Mouse (Mus musculus) MEL (cell line): ENCODE measurements around the gene Daxx. TPM values are rescaled to one million over a fixed set of nuclear protein-coding genes. Genes with fewer than 3 reads are reported as not detected.

Experiments
- DNase-seq: peaks from one replicate; pipeline ENCODE4 v3.0.0; 2011; ENCODE audit warnings: low read depth, low spot score
- H3K27ac ChIP-seq: 2 replicates; pipeline ENCODE4 v1.5.1; 2012; ENCODE audit warnings: low read depth, mild to moderate bottlenecking, control low read depth, low read length, moderate library complexity; ENCODE audit not compliant: control insufficient read depth
- H3K27me3 ChIP-seq, 2 experiments: fragments of 150-350 bp in 1 of 2; sonication (generic) in 1 of 2; 2 replicates each; pipeline ENCODE4 v1.6.1; 2012; ENCODE audit warnings: low read length in 2 of 2, mild to moderate bottlenecking in 2 of 2, improper control_type of control experiment in 1 of 2, moderate library complexity in 1 of 2; ENCODE audit not compliant: insufficient read depth in 2 of 2, control insufficient read depth in 1 of 2
- H3K36me3 ChIP-seq, 2 experiments: 2 replicates each; pipeline ENCODE4 v1.6.1; 2012 to 2014; ENCODE audit warnings: low read length in 2 of 2, improper control_type of control experiment in 1 of 2, inconsistent platforms in 1 of 2, mild to moderate bottlenecking in 1 of 2; ENCODE audit not compliant: insufficient read depth in 2 of 2, control insufficient read depth in 1 of 2
- H3K4me1 ChIP-seq, 2 experiments: fragments of 150-350 bp in 1 of 2; sonication (generic) in 1 of 2; 2 replicates each; pipeline ENCODE4 v1.6.1; 2012; ENCODE audit warnings: low read length in 2 of 2, improper control_type of control experiment in 1 of 2, mild to moderate bottlenecking in 1 of 2; ENCODE audit not compliant: insufficient read depth in 2 of 2, control insufficient read depth in 1 of 2
- H3K4me3 ChIP-seq, 2 experiments: fragments of 150-350 bp in 1 of 2; sonication (generic) in 1 of 2; 2 replicates each; pipeline ENCODE4 v1.5.1; 2012; ENCODE audit warnings: low read depth in 2 of 2, low read length in 2 of 2, mild to moderate bottlenecking in 2 of 2, moderate library complexity in 2 of 2, control low read depth in 1 of 2, improper control_type of control experiment in 1 of 2; ENCODE audit not compliant: control insufficient read depth in 1 of 2, insufficient read depth in 1 of 2
- H3K79me2 ChIP-seq: 2 replicates; pipeline ENCODE4 v1.6.1; 2012; ENCODE audit warnings: mild to moderate bottlenecking, low read length, moderate library complexity; ENCODE audit not compliant: control insufficient read depth, poor library complexity, insufficient read depth
- H3K9ac ChIP-seq: 2 replicates; pipeline ENCODE4 v1.6.1; 2012; ENCODE audit warnings: low read depth, mild to moderate bottlenecking, control low read depth, low read length, moderate library complexity; ENCODE audit not compliant: control insufficient read depth, poor library complexity, severe bottlenecking
- H3K9me3 ChIP-seq: fragments of 150-350 bp; sonication (generic); replicated peaks from 2 replicates; pipeline ENCODE4 v1.6.1; 2012; ENCODE audit warnings: mild to moderate bottlenecking, low read length, improper control_type of control experiment, moderate library complexity; ENCODE audit not compliant: insufficient read depth
- JUND ChIP-seq: IDR thresholded peaks from 2 replicates; pipeline ENCODE4 v1.6.1; 2011; ENCODE audit warnings: low read depth, mild to moderate bottlenecking, improper control_type of control experiment, low read length
- KAT2A ChIP-seq: conservative IDR thresholded peaks from 2 replicates; pipeline ENCODE4 v1.6.1; 2012; ENCODE audit warnings: low read depth, low read length, improper control_type of control experiment, inconsistent platforms
- MAFK ChIP-seq: IDR thresholded peaks from 2 replicates; pipeline ENCODE4 v1.6.1; 2011; ENCODE audit warnings: low read depth, mild to moderate bottlenecking, low read length, improper control_type of control experiment, borderline replicate concordance
- MAX ChIP-seq: IDR thresholded peaks from 2 replicates; pipeline ENCODE4 v1.6.1; 2011; ENCODE audit warnings: low read length, improper control_type of control experiment
- POLR2A ChIP-seq, 2 experiments: IDR thresholded peaks; 2 replicates each; pipeline ENCODE4 v1.6.1; 2011 to 2012; ENCODE audit warnings: low read length in 2 of 2, mild to moderate bottlenecking in 2 of 2, control low read depth in 1 of 2, improper control_type of control experiment in 1 of 2, low read depth in 1 of 2, moderate library complexity in 1 of 2; ENCODE audit not compliant: control insufficient read depth in 1 of 2, insufficient read depth in 1 of 2, poor library complexity in 1 of 2
- POLR2AphosphoS5 ChIP-seq: IDR thresholded peaks from 2 replicates; pipeline ENCODE4 v1.6.1; 2012; ENCODE audit warnings: low read depth, borderline replicate concordance, mild to moderate bottlenecking, inconsistent platforms, low read length, moderate library complexity, mixed read lengths
- SIN3A ChIP-seq: IDR thresholded peaks from 2 replicates; pipeline ENCODE4 v1.6.1; 2012; ENCODE audit warnings: low read length, improper control_type of control experiment, inconsistent platforms
- SMC3 ChIP-seq: IDR thresholded peaks from 2 replicates; pipeline ENCODE4 v1.6.1; 2011; ENCODE audit warnings: low read depth, low read length, improper control_type of control experiment
- USF1 ChIP-seq: IDR thresholded peaks from 2 replicates; pipeline ENCODE4 v1.6.1; 2014; ENCODE audit warnings: low read depth, mild to moderate bottlenecking, inconsistent platforms, low read length, improper control_type of control experiment, moderate library complexity
- ZNF384 ChIP-seq: IDR thresholded peaks from 2 replicates; pipeline ENCODE4 v1.6.1; 2012; ENCODE audit warnings: low read depth, mild to moderate bottlenecking, inconsistent platforms, low read length, improper control_type of control experiment
- polyA plus RNA-seq, 2 experiments: library from polyadenylated mRNA; stranded (reverse) in 1 of 2; unstranded in 1 of 2; fragments of >175 nt in 1 of 2; fragments of >200 nt in 1 of 2; gene quantifications; 2 replicates each; pipeline versions ENCODE4 v1.2.1 to v1.2.4; 2012; ENCODE audit warnings: low replicate concordance in 2 of 2, low read depth in 1 of 2; ENCODE audit not compliant: insufficient read length in 2 of 2, insufficient read depth in 1 of 2, missing spikeins in 1 of 2
- total RNA-seq: library from RNA; depleted of rRNA; stranded (reverse); fragments of 300-350 nt; gene quantifications from 2 replicates; pipeline ENCODE4 v1.2.3, GENCODE M21; 2012

Gene Daxx
- total and polyA plus RNA-seq, 3 experiments, result 40.6 to 68.0 TPM; not detected in 1

DNA sequence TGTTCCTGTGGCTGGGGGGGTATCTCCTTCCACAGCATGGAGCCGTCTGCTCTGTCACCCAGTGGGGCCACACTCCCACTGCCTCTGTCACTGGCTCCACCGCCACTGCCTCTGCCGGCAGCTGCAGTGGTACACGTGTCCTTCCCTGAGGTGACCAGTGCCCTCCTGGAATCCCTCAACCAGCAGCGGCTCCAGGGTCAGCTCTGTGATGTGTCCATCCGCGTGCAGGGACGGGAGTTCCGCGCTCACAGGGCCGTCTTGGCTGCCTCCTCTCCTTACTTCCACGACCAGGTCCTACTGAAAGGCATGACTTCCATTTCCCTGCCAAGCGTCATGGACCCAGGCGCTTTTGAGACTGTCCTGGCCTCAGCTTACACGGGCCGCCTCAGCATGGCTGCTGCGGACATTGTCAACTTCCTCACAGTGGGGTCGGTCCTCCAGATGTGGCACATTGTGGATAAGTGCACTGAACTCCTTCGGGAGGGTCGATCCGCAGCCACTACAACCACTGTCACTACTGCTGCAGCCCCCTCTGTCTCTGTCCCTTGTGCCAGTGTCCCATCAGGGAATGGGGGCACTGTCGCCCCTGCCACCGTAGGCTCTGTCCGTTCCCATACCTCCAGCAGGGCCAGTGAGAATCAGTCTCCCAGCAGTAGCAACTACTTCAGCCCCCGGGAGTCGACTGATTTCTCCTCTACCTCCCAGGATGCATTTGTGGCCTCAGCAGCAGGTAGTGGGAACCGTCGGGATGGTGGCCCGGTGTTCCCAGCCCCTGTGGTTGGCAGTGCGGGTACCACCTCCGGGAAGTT is 7.8 kb downstream of the Daxx start:
- Histone ChIP-seq H3K27ac (no peak overlapping the region), H3K36me3 (peaks cover 0 to 12% of the 10 kb centered on the region in 2 experiments), H3K79me2 (peaks cover 17% of the 10 kb centered on the region), H3K27me3 (no peaks in the 10 kb centered on the region), H3K4me3 (peak overlapping the region; percentile 69 to 82), H3K9me3 (no peaks in the 10 kb centered on the region), H3K4me1 (peaks cover 4 to 21% of the 10 kb centered on the region in 2 experiments; a peak in 3 of 4 replicates), H3K9ac (peak overlapping the region; percentile 63; the same call in 1 of the 2 replicates)
- TF ChIP-seq MAX (no peak), POLR2A (IDR thresholded peaks at IDR 0.05; ENCODE audit: control insufficient read depth in 1 of 2, insufficient read depth in 1 of 2, low read depth in 1 of 2, low read length in 2 of 2, poor library complexity in 1 of 2) (no peak), SMC3 (no peak), POLR2AphosphoS5 (no peak), USF1 (no peak), SIN3A (no peak), MAFK (no peak), KAT2A (no peak)
- DNase-seq, result no peak

GRCm38 (mm10) chr17:33917656-33918292 is 8.6 kb downstream of the Daxx start:
- TF ChIP-seq SIN3A (no peak), JUND (no peak), ZNF384 (no peak)
- TF ChIP-seq, all 39 proteins: peak for 0
- Histone ChIP-seq H3K27ac (no peak overlapping the region), H3K4me3 (no peak overlapping the region), H3K27me3 (no peaks in the 10 kb centered on the region), H3K9me3 (no peaks in the 10 kb centered on the region), H3K79me2 (peaks cover 13% of the 10 kb centered on the region), H3K36me3 (peaks cover 0 to 12% of the 10 kb centered on the region in 2 experiments), H3K9ac (no peak overlapping the region), H3K4me1 (peaks cover 4 to 21% of the 10 kb centered on the region in 2 experiments; a peak in 3 of 4 replicates)
- DNase-seq, result no peak
